Mouse (Mus musculus) stomach, postnatal 0 days (tissue): ENCODE measurements around the gene Zfp386. TPM values are rescaled to one million over a fixed set of nuclear protein-coding genes. Genes with fewer than 3 reads are reported as not detected.

ENCODE experiments used
- ATAC-seq: fragments of 200-750 bp; cut with Nextera tagmentation; 2 replicates; pipeline ENCODE4 v1.8.0; 2017; ENCODE audit not compliant: low FRiP score, low TSS enrichment
- DNase-seq: peaks from one replicate; pipeline ENCODE4 v3.0.0-alpha.2; 2016; ENCODE audit warnings: low spot score
- H3K27ac ChIP-seq: fragments of 300-500 bp; sonication (generic); replicated peaks from 2 replicates; pipeline ENCODE4 v1.5.1; 2014; ENCODE audit warnings: mild to moderate bottlenecking, control low read depth
- H3K27me3 ChIP-seq: fragments of 300-500 bp; sonication (generic); 2 replicates; pipeline ENCODE4 v1.6.1; 2014; ENCODE audit warnings: low read length; ENCODE audit not compliant: control insufficient read depth, insufficient read depth
- H3K36me3 ChIP-seq: fragments of 300-500 bp; sonication (generic); 2 replicates; pipeline ENCODE4 v1.6.1; 2014; ENCODE audit warnings: low read length, mixed read lengths; ENCODE audit not compliant: control insufficient read depth, insufficient read depth
- H3K4me1 ChIP-seq: fragments of 300-500 bp; sonication (generic); replicated peaks from 2 replicates; pipeline ENCODE4 v1.6.1; 2014; ENCODE audit warnings: antibody characterized with exemption; ENCODE audit not compliant: control insufficient read depth, insufficient read depth
- H3K4me2 ChIP-seq: fragments of 300-500 bp; sonication (generic); replicated peaks from 2 replicates; pipeline ENCODE4 v1.6.1; 2014; ENCODE audit warnings: low read depth, mild to moderate bottlenecking, control low read depth, moderate library complexity
- H3K4me3 ChIP-seq: fragments of 300-500 bp; sonication (generic); 2 replicates; pipeline ENCODE4 v1.5.1; 2014; ENCODE audit warnings: low read depth, low read length, control low read depth
- H3K9ac ChIP-seq: fragments of 300-500 bp; sonication (generic); 2 replicates; pipeline ENCODE4 v1.6.1; 2014; ENCODE audit warnings: mild to moderate bottlenecking, low read length, control low read depth, mixed read lengths
- H3K9me3 ChIP-seq: fragments of 300-500 bp; sonication (generic); 2 replicates; pipeline ENCODE4 v1.6.1; 2016; ENCODE audit warnings: low read length; ENCODE audit not compliant: control insufficient read depth
- CTCF ChIP-seq: IDR thresholded peaks from 2 replicates; pipeline ENCODE4 v1.5.1; 2016; ENCODE audit warnings: antibody characterized with exemption, low read depth, mild to moderate bottlenecking, moderate library complexity
- EP300 ChIP-seq: optimal IDR thresholded peaks from 2 replicates; pipeline ENCODE3; 2016; ENCODE audit warnings: antibody characterized with exemption
- WGBS: fragments of 180-500 bp; shearing (Covaris S2); extraction: QIAGEN DNeasy Blood & Tissue Kit; methylation state at CpG from one replicate; pipeline ENCODE4 v1.1.7; 2014; 5-methylcytosine and 5-hydroxymethylcytosine counted together
- polyA plus RNA-seq: library from polyadenylated mRNA; unstranded; fragments of >200 nt; fragmentation: Nextera tagmentation; extraction: Ambion mirVana; gene quantifications from 2 replicates; pipeline ENCODE4 v1.2.1, GENCODE M21; 2015

Zfp386 gene
- polyA plus RNA-seq, 1 experiment from 2014 or later, result 21.1 TPM

DNA sequence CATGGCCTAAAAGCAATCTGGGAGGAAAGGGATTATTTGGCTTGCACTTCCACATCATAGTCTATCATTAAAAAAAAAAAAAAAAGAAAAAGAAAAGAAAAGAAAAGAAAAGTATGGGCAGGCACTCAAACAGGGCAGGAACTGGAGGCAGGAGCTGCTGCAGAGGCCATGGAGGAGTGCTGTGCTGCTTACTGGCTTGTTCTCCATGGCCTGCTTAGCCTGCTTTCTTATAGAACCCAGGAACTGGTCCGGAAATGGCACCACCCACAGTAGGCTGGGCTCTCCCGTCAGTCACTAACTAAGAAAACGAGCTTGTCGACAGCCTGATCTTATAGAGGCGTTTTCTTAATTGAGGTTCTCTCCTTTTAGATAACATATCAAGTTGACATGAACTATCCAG lies 2.7 kb upstream of the Zfp386 start:
- 66% methylated on average over 5 of the region's 5 CpGs for WGBS
- no peak for TF ChIP-seq CTCF
- no peak for TF ChIP-seq EP300

DNA sequence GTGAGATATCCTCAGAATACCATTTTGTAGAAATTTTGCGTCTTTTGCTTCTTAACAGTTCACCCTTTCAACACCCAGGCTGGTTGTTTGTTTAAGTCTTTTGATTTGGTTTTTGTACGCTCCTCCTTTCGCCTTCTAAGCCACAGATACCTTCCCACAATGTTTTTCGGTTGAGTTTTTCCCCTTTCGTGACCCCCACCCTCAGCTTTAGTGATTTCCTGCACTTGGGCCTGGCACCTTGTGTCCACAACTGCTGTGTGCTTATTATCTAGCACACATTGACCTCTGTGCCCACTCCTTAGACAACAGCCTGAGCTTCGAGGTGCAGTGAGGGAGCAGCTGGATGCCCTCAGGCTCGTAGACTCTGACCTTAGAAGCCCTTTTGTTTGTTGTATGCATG lies 1.2 kb downstream of the Zfp386 start:
- WGBS, result 35% methylated on average over 7 of the region's 7 CpGs
- Histone ChIP-seq H3K9ac (peak overlapping the region; percentile 86), H3K4me2 (peak overlapping the region; percentile 68), H3K27ac (peak overlapping the region; percentile 49; the same call in 1 of the 2 replicates), H3K9me3 (no peaks in the 10 kb centered on the region), H3K4me3 (peak overlapping the region; percentile 71), H3K4me1 (no peaks in the 10 kb centered on the region), H3K36me3 (no peaks in the 10 kb centered on the region), H3K27me3 (no peaks in the 10 kb centered on the region)
- no peak for TF ChIP-seq EP300
- no peak for TF ChIP-seq CTCF
- DNase-seq, result no peak
- no peak for ATAC-seq

More for the DNA sequence above, 2.7 kb upstream of the Zfp386 start:
- Histone ChIP-seq H3K27me3 (no peaks in the 10 kb centered on the region), H3K27ac (no peak overlapping the region), H3K4me3 (no peak overlapping the region), H3K9ac (no peak overlapping the region), H3K4me1 (no peaks in the 10 kb centered on the region), H3K36me3 (no peaks in the 10 kb centered on the region), H3K9me3 (no peaks in the 10 kb centered on the region), H3K4me2 (no peak overlapping the region)
- no peak for ATAC-seq
- DNase-seq, result no peak

DNA sequence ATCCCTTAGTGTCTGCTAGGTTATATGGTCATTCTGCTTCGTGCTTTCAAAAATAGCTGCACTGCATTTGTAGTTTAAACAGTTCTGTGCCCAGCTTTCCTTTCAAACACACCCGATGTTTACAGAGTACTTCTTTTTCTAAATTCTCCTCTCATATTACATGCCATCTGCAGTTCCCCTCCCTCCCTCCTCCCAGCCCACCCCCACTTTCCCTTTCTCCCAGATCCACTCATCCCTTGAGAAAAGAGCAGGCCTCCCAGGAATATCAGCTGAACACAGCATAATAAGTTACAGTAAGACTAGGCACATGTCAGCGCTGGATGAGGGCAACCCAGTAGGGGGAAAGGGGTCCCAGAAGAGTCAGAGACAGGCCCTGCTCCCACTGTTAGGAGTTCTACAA lies 1.7 kb downstream of the Zfp386 start:
- no peak for TF ChIP-seq CTCF
- TF ChIP-seq EP300, result no peak
- no peak overlapping the region for H3K4me3 ChIP-seq
- 0 out of 2 replicates have a peak, but pooled peaks cover 1% of the 10 kb centered on the region for H3K36me3 ChIP-seq
- H3K9me3 ChIP-seq, result no peaks in the 10 kb centered on the region
- no peaks in the 10 kb centered on the region for H3K27me3 ChIP-seq
- DNase-seq (no peak), ATAC-seq (no peak)
- 38% methylated on average over 3 of the region's 3 CpGs for WGBS
- no peak overlapping the region for H3K9ac ChIP-seq
- H3K27ac ChIP-seq, result no peak overlapping the region
- H3K4me1 ChIP-seq, result no peaks in the 10 kb centered on the region
- H3K4me2 ChIP-seq, result peak overlapping the region; percentile 68

DNA sequence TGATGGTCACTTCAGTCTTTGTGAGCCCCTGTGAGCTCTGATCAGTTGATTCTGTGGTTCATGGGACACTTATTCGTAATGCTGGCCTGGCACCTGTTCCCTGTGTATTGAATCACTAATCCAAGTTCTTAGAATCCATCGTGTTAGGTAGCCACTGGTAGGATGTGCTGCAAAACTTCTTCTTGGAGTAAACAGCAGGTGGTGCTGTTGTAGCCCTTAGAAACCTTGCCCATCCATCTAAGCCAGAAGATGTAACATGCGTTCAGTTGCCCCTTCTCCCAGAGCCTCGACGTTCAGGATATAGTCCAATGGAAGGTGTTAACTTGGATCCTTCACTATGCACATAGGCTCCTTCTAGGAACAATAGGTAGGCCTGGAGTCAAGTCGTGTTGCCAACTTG lies 2.2 kb downstream of the Zfp386 start:
- H3K9ac ChIP-seq, result no peak overlapping the region
- no peak overlapping the region; the same call in 1 of the 2 replicates for H3K4me2 ChIP-seq
- no peak for DNase-seq
- TF ChIP-seq CTCF (peak; percentile 76), EP300 (no peak)
- no peak overlapping the region for H3K27ac ChIP-seq
- no peak overlapping the region for H3K4me3 ChIP-seq
- H3K36me3 ChIP-seq, result peaks cover 4% of the 10 kb centered on the region
- no peak for ATAC-seq
- no peaks in the 10 kb centered on the region for H3K9me3 ChIP-seq
- no peaks in the 10 kb centered on the region for H3K4me1 ChIP-seq
- WGBS, result 68% methylated on average over 6 of the region's 6 CpGs
- H3K27me3 ChIP-seq, result no peaks in the 10 kb centered on the region

DNA sequence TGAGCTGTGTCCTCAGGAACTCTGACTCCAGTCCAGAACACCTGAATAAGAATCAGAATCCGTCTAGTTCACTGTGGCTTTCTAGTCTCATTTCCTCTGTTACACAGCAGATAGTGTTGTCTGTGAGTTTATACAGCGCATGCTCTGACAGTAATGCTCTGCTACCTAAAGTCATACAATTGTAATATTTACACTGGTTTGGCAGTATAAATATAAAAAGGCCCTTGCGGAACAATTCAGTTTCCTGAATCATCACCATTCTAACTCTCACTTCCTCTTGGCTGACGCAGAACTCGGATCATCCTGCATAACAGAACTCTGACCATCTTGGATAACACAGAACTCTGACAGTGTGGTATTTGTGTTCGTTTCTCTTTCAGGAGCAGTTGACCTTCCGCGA lies 6.8 kb downstream of the Zfp386 start:
- TF ChIP-seq EP300, result no peak
- no peak for TF ChIP-seq CTCF
- 86% methylated on average over 8 of the region's 8 CpGs for WGBS
- DNase-seq (no peak), ATAC-seq (no peak)
- Histone ChIP-seq H3K27me3 (no peaks in the 10 kb centered on the region), H3K36me3 (peaks cover 26% of the 10 kb centered on the region), H3K27ac (no peak overlapping the region), H3K4me3 (no peak overlapping the region), H3K9me3 (0 out of 2 replicates have a peak, but pooled peaks cover 3% of the 10 kb centered on the region), H3K4me2 (no peak overlapping the region), H3K4me1 (no peaks in the 10 kb centered on the region), H3K9ac (no peak overlapping the region)

GRCm38 (mm10) chr12:116056112-116056511 lies 8.6 kb downstream of the Zfp386 start:
- Histone ChIP-seq H3K27me3 (no peaks in the 10 kb centered on the region), H3K4me1 (no peaks in the 10 kb centered on the region), H3K36me3 (peaks cover 37% of the 10 kb centered on the region), H3K27ac (no peak overlapping the region), H3K9ac (no peak overlapping the region), H3K9me3 (peaks cover 6% of the 10 kb centered on the region; the same call in 1 of the 2 replicates), H3K4me2 (no peak overlapping the region), H3K4me3 (no peak overlapping the region)
- TF ChIP-seq CTCF, result no peak
- no peak for TF ChIP-seq EP300
- ATAC-seq (no peak), DNase-seq (no peak)
- 94% methylated on average over 3 of the region's 3 CpGs for WGBS
